Mouse (Mus musculus): ENCODE measurements at regions not wholly inside any gene's neighbourhood (a gene's known extent, or its start where the extent isn't known, plus 50 kb on each side); places are given as distances from the start of the nearest gene placed in this dataset.

- no peak overlapping the region for H3K4me3 ChIP-seq (ENCODE audit: extremely low read depth, insufficient read depth, insufficient read length)
- TF ChIP-seq CTCF (IDR thresholded peaks at IDR 0.05; ENCODE audit: extremely low read depth, insufficient read depth, insufficient read length, insufficient replicate concordance): no peak
- TF ChIP-seq POLR2A (IDR thresholded peaks at IDR 0.05; ENCODE audit: low read depth, low read length): no peak
- no peaks in the 10 kb centered on the region for H3K36me3 ChIP-seq (ENCODE audit: control insufficient read depth, insufficient read depth, low read length)
- no peaks in the 10 kb centered on the region for H3K4me1 ChIP-seq (ENCODE audit: control insufficient read depth, insufficient read depth, insufficient read length)
- DNase-seq (ENCODE audit: low read depth in 1 of 2, low spot score in 2 of 2): no peak
- no peak overlapping the region for H3K27ac ChIP-seq (ENCODE audit: insufficient read depth, low read length)
- 83% methylated on average over 7 of the region's 7 CpGs for WGBS
- H3K27me3 ChIP-seq (ENCODE audit: control insufficient read depth, insufficient read depth, low read length): no peaks in the 10 kb centered on the region
Measured at GRCm38 (mm10) chr3:41180911-41181310, 98.1 kb upstream of the Pgrmc2 start.

GRCm38 (mm10) chr3:41179037-41179880 is 96.4 kb upstream of the Pgrmc2 start:
- Histone ChIP-seq H3K4me3 (ENCODE audit: extremely low read depth, insufficient read depth, insufficient read length) (no peak overlapping the region), H3K27ac (ENCODE audit: insufficient read depth, low read length) (no peak overlapping the region), H3K4me1 (ENCODE audit: control insufficient read depth, insufficient read depth, insufficient read length) (no peaks in the 10 kb centered on the region), H3K27me3 (ENCODE audit: control insufficient read depth, insufficient read depth, low read length) (no peaks in the 10 kb centered on the region), H3K36me3 (ENCODE audit: control insufficient read depth, insufficient read depth, low read length) (no peaks in the 10 kb centered on the region)
- TF ChIP-seq CTCF (IDR thresholded peaks at IDR 0.05; ENCODE audit: extremely low read depth, insufficient read depth, insufficient read length, insufficient replicate concordance) (no peak), POLR2A (IDR thresholded peaks at IDR 0.05; ENCODE audit: low read depth, low read length) (no peak)
- 68% methylated on average over 4 of the region's 4 CpGs for WGBS
- no peak for DNase-seq (ENCODE audit: low read depth in 1 of 2, low spot score in 2 of 2)

GRCm38 (mm10) chr3:41177124-41177523 is 94.3 kb upstream of the Pgrmc2 start:
- DNase-seq (ENCODE audit: low read depth in 1 of 2, low spot score in 2 of 2): no peak
- H3K36me3 ChIP-seq (ENCODE audit: control insufficient read depth, insufficient read depth, low read length): no peaks in the 10 kb centered on the region
- no peaks in the 10 kb centered on the region for H3K27me3 ChIP-seq (ENCODE audit: control insufficient read depth, insufficient read depth, low read length)
- TF ChIP-seq CTCF (IDR thresholded peaks at IDR 0.05; ENCODE audit: extremely low read depth, insufficient read depth, insufficient read length, insufficient replicate concordance): no peak
- no peak for TF ChIP-seq POLR2A (IDR thresholded peaks at IDR 0.05; ENCODE audit: low read depth, low read length)
- no peak overlapping the region for H3K27ac ChIP-seq (ENCODE audit: insufficient read depth, low read length)
- no peaks in the 10 kb centered on the region for H3K4me1 ChIP-seq (ENCODE audit: control insufficient read depth, insufficient read depth, insufficient read length)
- no peak overlapping the region for H3K4me3 ChIP-seq (ENCODE audit: extremely low read depth, insufficient read depth, insufficient read length)

GRCm38 (mm10) chr3:41175356-41175755 is 92.5 kb upstream of the Pgrmc2 start:
- no peak for DNase-seq (ENCODE audit: low read depth in 1 of 2, low spot score in 2 of 2)
- Histone ChIP-seq H3K4me3 (ENCODE audit: extremely low read depth, insufficient read depth, insufficient read length) (no peak overlapping the region), H3K27ac (ENCODE audit: insufficient read depth, low read length) (no peak overlapping the region), H3K36me3 (ENCODE audit: control insufficient read depth, insufficient read depth, low read length) (no peaks in the 10 kb centered on the region), H3K4me1 (ENCODE audit: control insufficient read depth, insufficient read depth, insufficient read length) (no peaks in the 10 kb centered on the region), H3K27me3 (ENCODE audit: control insufficient read depth, insufficient read depth, low read length) (no peaks in the 10 kb centered on the region)
- TF ChIP-seq CTCF (IDR thresholded peaks at IDR 0.05; ENCODE audit: extremely low read depth, insufficient read depth, insufficient read length, insufficient replicate concordance): no peak
- TF ChIP-seq POLR2A (IDR thresholded peaks at IDR 0.05; ENCODE audit: low read depth, low read length): no peak
- WGBS: 91% methylated on average over 3 of the region's 3 CpGs

- no peak for DNase-seq (ENCODE audit: low read depth in 1 of 2, low spot score in 2 of 2)
- H3K4me3 ChIP-seq (ENCODE audit: extremely low read depth, insufficient read depth, insufficient read length): no peak overlapping the region
- no peak for TF ChIP-seq POLR2A (IDR thresholded peaks at IDR 0.05; ENCODE audit: low read depth, low read length)
- no peak for TF ChIP-seq CTCF (IDR thresholded peaks at IDR 0.05; ENCODE audit: extremely low read depth, insufficient read depth, insufficient read length, insufficient replicate concordance)
- H3K4me1 ChIP-seq (ENCODE audit: control insufficient read depth, insufficient read depth, insufficient read length): no peaks in the 10 kb centered on the region
- H3K27me3 ChIP-seq (ENCODE audit: control insufficient read depth, insufficient read depth, low read length): no peaks in the 10 kb centered on the region
- 75% methylated on average over 6 of the region's 6 CpGs for WGBS
- H3K27ac ChIP-seq (ENCODE audit: insufficient read depth, low read length): no peak overlapping the region
- no peaks in the 10 kb centered on the region for H3K36me3 ChIP-seq (ENCODE audit: control insufficient read depth, insufficient read depth, low read length)
Measured at GRCm38 (mm10) chr3:41173561-41173960, 90.7 kb upstream of the Pgrmc2 start.

- 83% methylated on average over 11 of the region's 11 CpGs for WGBS
- H3K4me1 ChIP-seq (ENCODE audit: control insufficient read depth, insufficient read depth, insufficient read length): no peaks in the 10 kb centered on the region
- TF ChIP-seq CTCF (IDR thresholded peaks at IDR 0.05; ENCODE audit: extremely low read depth, insufficient read depth, insufficient read length, insufficient replicate concordance) (no peak), POLR2A (IDR thresholded peaks at IDR 0.05; ENCODE audit: low read depth, low read length) (no peak)
- H3K27me3 ChIP-seq (ENCODE audit: control insufficient read depth, insufficient read depth, low read length): no peaks in the 10 kb centered on the region
- H3K36me3 ChIP-seq (ENCODE audit: control insufficient read depth, insufficient read depth, low read length): no peaks in the 10 kb centered on the region
- no peak for DNase-seq (ENCODE audit: low read depth in 1 of 2, low spot score in 2 of 2)
- H3K4me3 ChIP-seq (ENCODE audit: extremely low read depth, insufficient read depth, insufficient read length): no peak overlapping the region
- H3K27ac ChIP-seq (ENCODE audit: insufficient read depth, low read length): no peak overlapping the region
Measured at GRCm38 (mm10) chr3:41172306-41173215, 89.7 kb upstream of the Pgrmc2 start.
